Mouse (Mus musculus) G1E-ER4 (cell line): ENCODE data around the gene Tspoap1. TPM values are rescaled to one million over a fixed set of nuclear protein-coding genes. Genes with fewer than 3 reads are reported as not detected.

Experiments used
- GATA1 ChIP-seq: IDR thresholded peaks from one replicate; pipeline ENCODE4 v1.8.0; 2012; ENCODE audit warnings: low read length, inconsistent platforms
- polyA plus RNA-seq: library from polyadenylated mRNA; stranded (reverse); fragments of >175 nt; gene quantifications from 2 replicates; pipeline ENCODE4 v1.2.3, GENCODE M21; 2012

Gene Tspoap1
- polyA plus RNA-seq, 1 experiment = 4.4 TPM

DNA sequence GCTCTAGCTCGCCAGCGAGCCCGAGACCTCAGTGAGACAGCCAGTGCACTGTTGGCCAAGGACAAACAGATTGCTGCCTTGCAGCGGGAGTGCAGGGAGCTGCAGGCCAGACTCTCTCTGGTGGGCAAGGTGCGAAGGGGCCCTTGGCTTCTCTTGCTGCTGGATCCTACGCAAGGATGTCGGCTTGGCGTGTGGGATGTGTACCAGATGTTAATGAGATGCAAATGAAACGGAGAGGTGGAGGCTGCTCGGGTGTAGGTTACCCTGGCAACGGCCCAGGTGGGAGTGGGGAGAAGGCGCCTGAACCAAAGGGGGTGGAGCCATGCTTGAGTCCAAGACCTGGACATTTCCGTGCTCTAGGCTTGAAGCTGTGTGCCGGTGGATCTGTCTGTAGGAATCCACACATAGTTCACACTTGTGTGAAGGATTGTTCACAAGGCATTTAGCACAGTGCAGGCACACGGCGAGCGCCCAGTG is 3.2 kb downstream of the Tspoap1 start:
- TF ChIP-seq GATA1 = no peak

DNA sequence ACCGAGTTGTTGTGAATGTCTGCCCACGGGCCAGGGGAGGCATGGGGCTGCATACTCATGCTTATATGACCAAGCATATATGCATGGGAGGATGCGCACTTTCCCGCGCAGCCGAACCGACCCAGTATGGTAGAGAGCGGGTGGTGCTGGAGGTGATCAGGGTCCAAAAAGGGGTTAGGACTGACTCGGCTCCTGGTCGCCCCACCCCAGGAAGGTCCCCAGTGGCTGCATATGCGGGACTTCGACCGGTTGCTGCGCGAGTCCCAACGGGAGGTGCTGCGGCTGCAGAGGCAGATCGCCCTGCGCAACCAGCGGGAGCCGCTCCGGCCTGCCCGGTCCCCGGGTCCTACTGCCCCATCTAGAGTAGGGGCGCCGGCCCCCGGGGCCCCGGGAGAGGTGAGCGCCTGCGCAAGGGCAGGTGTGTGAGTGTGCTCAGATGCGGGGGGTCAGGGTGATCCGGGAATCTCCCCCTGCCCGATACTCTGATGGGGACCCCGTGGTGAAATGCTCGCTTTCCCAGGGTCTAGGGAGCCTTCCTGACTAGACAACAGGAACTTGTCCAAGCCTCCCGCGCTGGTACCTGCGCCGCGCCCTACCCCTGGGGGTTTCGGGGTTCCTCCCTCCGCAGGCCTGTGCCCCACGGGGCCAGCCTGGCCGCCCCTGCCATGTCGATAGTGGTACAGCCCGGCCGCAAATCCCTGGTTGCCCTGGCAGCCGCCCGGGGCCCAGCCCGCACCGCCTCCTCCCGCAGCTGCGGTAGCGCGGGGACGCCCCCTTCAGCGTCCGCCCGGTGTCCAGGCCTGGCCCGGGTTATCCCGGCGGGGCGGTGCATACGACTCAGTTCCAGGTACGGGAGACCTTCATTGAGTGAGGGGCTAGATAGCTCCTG is 3.9 kb downstream of the Tspoap1 start:
- no peak for TF ChIP-seq GATA1

DNA sequence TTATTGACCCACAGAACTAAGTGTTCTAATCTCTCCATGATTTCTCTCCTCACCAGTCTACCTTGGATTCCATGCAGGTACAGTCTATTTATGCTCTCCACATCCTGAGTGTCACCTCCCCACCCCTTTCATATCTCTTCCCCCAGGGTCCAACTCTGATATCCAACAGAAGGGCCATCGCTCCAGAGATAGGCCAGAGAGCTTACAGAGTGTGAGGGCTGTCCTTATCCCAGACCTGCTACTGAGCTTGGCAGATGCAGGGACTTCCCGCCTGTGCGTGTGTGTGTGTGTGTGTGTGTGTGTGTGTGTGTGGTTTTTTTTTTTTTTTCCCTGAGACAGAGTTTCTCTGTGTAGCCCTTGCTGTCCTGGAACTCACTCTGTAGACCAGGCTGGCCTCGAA is 8.4 kb downstream of the Tspoap1 start:
- TF ChIP-seq GATA1 = no peak

DNA sequence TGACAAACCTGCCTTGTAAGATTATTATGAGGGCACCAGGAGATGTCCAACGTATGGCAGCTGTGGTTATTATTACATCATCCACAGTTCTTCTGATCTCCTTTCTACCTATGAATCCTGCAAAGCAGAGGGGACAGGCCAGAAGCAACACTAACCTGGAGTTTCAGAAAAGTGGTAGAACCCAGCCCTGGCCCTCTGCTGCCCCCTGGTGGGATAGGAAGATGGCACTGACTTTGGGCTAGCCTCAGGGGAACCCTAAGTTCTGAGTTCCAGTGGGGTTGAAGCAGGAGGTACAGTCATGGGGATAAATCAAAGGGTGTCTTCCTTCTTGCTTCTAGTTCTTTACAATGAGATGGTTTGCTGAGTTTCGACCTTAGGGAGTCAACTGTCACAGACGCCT is 10.6 kb downstream of the Tspoap1 start:
- TF ChIP-seq GATA1 = no peak

DNA sequence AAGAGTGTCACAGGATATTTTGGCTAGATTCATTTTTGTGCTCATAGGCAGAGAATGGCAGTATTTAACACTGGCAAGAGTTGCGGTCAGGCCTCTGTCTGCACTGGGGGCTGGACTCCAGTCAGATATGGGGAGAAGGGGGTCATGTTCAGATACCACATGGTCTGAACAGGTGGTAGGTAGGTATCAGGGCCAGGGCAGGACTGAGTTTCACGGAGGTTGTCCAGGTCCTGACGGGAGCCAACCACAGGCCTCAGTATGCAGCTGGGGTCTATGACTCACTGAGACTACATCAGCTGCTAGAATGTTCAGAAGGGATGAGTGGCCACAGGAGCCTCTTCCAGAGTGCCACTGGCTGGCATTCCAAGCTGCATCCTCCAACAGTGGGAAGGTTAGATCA is 12.0 kb downstream of the Tspoap1 start:
- TF ChIP-seq GATA1 = no peak

DNA sequence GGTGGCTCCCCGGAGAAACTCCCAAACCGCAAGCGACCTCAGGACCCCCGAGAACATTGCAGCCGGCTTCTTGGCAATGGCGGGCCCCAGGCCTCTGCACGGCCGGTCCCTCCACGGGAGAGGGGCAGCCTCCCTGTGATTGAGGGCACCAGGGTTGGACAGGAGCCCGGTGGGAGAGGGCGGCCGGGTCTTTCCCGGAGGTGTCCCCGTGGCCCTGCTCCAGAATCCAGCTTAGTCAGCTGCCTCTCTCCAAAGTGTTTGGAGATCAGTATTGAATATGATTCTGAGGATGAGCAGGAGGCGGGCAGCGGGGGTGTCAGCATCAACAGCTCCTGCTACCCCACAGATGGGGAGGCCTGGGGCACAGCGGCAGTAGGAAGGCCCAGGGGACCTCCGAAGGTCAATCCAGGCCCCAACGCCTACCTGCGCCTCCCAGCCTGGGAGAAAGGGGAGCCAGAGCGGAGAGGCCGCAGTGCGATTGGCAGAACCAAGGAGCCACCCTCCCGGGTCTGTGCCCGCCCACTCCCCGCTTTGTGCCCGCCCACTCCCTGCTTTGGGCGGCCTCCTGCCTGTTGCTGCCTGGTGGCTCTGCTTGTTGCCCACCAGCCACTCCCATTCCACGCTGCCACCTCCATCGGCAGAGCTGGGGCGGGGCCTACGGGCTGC is 17.9 kb downstream of the Tspoap1 start:
- TF ChIP-seq GATA1 = no peak

DNA sequence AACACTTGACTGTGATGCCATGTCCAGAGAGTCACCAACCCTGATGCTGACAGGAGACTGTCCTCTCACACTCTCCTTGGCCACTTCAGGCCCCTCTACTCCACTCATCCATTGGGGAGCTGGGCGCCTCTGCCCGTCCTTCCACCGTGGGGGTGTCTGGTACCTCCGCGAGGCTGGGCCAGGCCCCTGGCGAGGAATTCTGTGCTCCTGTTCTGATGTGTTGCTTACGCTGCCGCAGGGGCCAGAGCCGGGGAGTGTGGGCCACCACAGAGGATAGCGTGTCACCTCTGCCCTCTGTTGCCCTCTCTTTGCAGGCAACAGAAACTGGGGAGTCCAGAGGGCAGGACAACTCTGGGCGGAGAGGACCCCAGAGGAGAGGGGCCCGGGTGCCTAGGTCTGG is 18.6 kb downstream of the Tspoap1 start:
- TF ChIP-seq GATA1 = no peak

DNA sequence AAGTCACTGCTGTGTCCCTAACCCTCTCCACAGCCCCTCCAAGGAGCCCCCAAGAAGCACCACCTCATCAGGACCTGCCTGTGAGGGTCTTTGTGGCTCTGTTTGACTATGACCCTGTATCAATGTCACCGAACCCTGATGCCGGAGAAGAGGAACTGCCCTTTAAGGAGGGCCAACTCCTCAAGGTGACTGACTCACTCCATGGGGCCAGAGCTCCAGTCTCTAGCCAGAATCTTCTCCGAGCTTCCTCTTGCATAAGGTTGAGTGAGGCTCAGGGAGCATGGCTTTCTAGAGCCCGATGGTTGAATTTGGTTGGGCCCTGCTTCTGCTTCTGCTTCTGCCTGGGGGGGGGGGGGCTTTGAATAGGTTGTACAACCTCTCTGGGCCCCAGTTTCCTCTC is 19.1 kb downstream of the Tspoap1 start:
- TF ChIP-seq GATA1 = no peak

DNA sequence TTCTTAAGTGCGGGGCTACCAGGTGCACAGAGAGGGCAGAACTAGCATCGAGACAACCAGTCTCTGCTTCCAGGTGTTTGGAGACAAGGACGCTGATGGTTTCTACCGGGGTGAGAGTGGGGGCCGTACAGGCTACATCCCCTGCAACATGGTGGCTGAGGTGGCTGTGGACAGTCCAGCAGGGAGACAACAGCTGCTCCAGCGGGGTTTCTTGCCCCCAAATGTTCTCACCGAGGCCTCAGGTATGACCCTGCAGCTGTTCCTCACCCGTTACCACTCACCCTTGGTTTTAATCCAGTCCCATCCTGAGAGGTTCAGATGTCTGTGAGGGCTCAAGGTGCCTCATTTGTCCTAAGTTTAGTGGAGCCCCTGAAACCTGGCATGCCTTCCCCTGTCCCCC is 19.8 kb downstream of the Tspoap1 start:
- TF ChIP-seq GATA1 = no peak

DNA sequence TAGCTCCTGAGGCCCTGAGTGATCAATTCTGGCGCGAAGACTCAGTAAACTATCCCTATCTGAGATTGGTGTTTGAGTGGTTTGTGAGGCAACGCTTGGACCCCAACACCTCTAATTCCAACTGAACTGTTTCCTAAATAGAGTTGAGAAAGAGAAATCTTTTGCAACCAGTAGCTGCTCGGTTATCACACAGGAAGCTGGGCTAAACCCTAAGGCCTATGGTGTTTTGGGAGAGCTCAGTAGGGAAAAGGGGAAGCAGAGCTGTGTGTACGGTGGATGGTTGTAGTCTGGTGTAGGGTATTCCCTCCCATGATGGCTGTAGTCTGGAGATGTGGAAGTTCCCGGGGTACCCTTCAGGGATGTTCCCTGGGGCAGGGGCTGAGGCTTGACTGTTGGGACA is 29.7 kb downstream of the Tspoap1 start:
- no peak for TF ChIP-seq GATA1

DNA sequence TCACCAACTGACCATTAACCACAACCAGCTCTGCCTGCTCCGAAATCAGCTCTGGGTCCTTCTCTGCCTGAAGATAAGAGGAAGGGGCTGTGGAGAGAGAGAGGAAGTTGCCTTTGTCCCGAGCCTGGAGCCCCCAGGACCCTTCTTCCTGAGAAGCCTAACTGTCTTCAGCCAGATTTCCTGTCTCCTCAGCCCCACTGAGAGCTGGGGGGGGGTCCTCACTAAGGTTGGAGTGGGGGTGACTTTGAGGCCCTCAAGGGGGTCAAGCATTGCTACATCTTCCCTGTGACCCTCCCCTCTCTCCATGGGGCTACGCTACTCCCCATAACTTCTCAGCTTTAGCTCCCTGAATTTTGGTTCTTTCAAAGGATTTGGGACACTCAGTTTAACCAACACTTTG is 33.1 kb downstream of the Tspoap1 start, which contains the start of gene Mpo:
Gene Mpo (plus strand): TSS at position 122 of the 400 bp plus-strand sequence.
- no peak for TF ChIP-seq GATA1

DNA sequence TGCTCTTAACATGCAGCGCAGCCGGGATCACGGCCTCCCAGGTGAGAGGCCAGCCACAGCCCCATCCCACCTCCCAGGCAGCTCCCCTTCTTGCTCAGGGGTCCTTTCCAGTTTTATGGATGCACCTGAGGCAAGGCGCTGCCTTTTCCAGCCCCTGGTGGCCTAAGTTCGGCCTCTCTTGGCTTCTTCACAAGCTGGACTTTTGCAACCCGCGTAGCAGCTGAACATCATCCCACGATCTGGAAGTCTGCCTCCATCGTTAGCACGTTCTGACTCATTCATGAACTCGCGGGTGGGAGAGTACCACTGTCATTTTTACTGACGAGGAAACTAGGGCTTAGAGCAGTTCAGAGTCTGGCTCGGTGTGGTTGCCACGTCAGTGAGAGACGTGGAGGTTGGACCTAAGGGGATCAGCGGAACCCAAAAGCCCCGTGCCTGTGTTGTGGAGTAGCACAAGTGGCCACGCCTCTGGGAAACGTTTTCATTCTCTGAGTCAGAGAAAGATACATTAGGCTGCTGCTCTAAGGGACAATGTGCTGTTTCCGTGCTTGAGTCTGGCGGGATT is 41.5 kb downstream of the Tspoap1 start:
- no peak for TF ChIP-seq GATA1

DNA sequence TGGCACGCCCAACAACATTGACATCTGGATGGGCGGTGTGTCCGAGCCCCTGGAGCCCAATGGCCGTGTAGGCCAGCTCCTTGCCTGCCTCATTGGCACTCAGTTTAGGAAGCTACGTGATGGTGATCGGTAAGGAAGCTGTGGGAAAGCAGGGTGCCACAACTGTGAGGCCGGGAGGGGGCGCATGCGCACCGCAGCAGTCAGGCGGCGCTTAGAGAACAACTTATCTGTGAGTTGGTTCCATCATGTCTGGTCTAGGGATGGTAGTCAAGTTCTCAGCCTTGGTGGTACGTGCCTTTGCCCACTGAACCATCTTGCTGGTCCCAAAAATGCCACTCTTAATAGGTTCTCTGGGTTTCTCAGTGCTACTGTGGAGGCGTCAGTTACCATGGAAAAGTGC is 42.3 kb downstream of the Tspoap1 start:
- TF ChIP-seq GATA1 = no peak

DNA sequence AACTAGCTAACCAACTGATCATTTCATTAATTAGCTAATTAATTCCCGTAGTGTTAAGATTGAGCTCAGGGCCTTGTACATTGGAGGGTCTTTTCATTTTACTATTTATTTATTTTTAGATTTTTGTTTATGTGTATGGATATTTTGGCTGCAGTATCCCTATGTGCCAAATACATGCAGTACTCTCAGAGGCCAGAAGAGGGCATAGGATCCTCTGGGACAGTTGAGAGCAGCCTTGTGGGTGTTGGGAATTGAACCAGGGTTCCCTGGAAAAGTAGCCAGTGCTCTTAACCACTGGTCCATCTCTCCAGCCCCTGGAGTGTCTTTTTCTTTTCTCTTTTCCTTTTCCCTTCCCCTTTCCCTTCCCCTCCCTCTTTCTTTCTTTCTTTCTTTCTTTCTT is 45.1 kb downstream of the Tspoap1 start:
- TF ChIP-seq GATA1 = no peak

DNA sequence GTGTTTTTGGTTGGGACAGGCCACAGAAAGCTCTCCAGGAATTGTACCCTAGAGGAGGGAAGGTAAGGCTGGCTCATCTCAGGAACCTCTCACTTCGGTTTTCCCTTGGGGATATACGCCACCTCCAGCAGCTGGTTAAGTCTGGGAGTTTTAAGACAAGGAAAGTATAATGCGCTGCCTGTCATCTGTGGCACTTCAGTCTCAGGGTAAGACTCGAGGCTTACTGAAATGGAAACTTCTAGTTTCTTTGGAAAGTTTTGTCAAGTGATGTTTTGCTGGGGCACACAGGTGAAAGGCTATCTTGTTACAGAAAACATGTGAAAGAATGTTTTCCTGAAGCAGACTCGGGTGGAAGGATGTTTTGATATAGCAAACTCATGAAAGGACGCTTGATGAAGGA is 47.1 kb downstream of the Tspoap1 start:
- TF ChIP-seq GATA1 = no peak

DNA sequence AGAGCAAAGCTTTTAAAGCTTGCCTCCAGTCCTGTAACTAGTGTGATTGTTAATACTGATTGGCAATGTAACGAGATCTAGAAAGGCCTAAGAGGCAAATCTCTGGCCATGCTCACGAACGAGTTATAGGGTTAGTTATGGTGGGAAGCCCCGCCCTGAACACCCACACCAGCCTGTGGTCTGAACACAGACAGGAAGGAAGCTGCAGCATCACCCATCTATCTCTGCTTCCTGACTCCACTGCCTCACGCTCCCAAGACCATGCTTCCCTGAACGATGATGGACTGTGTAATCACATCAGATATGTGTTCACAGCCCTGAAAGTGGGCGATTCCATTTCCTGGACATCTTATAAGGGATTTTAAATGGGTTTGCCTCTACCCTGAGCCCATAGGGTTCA is 47.9 kb downstream of the Tspoap1 start:
- no peak for TF ChIP-seq GATA1
